Mouse (Mus musculus) cerebellum, postnatal 4 days (tissue): Measurements from ENCODE around the gene Ncbp2.
A peak's percentile ranks its signal among the peaks of the same experiment; 100 is the strongest.

Experiments
- DNase-seq, 2 experiments: peaks; one replicate each; pipeline ENCODE4 v3.0.0; 2022; ENCODE audit warnings: low spot score in 2 of 2, mixed read lengths in 1 of 2

The Ncbp2 gene

GRCm38 (mm10) chr16:31948345-31948774 lies at the start of gene Ncbp2, which contains the start of gene 0610012G03Rik:
Gene Ncbp2 (plus strand): TSS chr16:31948513.
Gene 0610012G03Rik (minus strand): TSS chr16:31948494.
- DNase-seq = peak; percentile 98

GRCm38 (mm10) chr16:31898546-31899326 lies 49.6 kb upstream of the Ncbp2 start:
- peak in 1 of 2 experiments; percentile 54 for DNase-seq

GRCm38 (mm10) chr16:31901886-31902285 lies 46.4 kb upstream of the Ncbp2 start:
- no peak for DNase-seq

GRCm38 (mm10) chr16:31903239-31903638 lies 45.1 kb upstream of the Ncbp2 start:
- DNase-seq = no peak

GRCm38 (mm10) chr16:31905331-31905730 lies 43.0 kb upstream of the Ncbp2 start:
- no peak for DNase-seq

- DNase-seq = no peak
Measured at GRCm38 (mm10) chr16:31905891-31906825, 42.2 kb upstream of the Ncbp2 start.

- no peak for DNase-seq
Measured at GRCm38 (mm10) chr16:31906896-31907295, 41.4 kb upstream of the Ncbp2 start.

- DNase-seq = no peak
Measured at GRCm38 (mm10) chr16:31908959-31909358, 39.4 kb upstream of the Ncbp2 start.

- no peak for DNase-seq
Measured at GRCm38 (mm10) chr16:31910281-31910847, 37.9 kb upstream of the Ncbp2 start.

GRCm38 (mm10) chr16:31917776-31918175 lies 30.5 kb upstream of the Ncbp2 start:
- DNase-seq = no peak

GRCm38 (mm10) chr16:31918248-31918724 lies 30.0 kb upstream of the Ncbp2 start:
- peak; percentile 59 to 82 for DNase-seq

- no peak for DNase-seq
Measured at GRCm38 (mm10) chr16:31924368-31924767, 23.9 kb upstream of the Ncbp2 start.

- no peak for DNase-seq
Measured at GRCm38 (mm10) chr16:31926091-31926490, 22.2 kb upstream of the Ncbp2 start.

- DNase-seq = no peak
Measured at GRCm38 (mm10) chr16:31926547-31927182, 21.6 kb upstream of the Ncbp2 start.

- no peak for DNase-seq
Measured at GRCm38 (mm10) chr16:31927412-31927811, 20.9 kb upstream of the Ncbp2 start.

- DNase-seq = no peak
Measured at GRCm38 (mm10) chr16:31931330-31931729, 17.0 kb upstream of the Ncbp2 start.

- DNase-seq = no peak
Measured at GRCm38 (mm10) chr16:31932255-31932654, 16.1 kb upstream of the Ncbp2 start.

- peak; percentile 78 to 93 for DNase-seq
Measured at GRCm38 (mm10) chr16:31932840-31933697, 15.2 kb upstream of the Ncbp2 start.

GRCm38 (mm10) chr16:31933751-31934549 lies 14.4 kb upstream of the Ncbp2 start, which contains the start of gene Pigz:
Gene Pigz (plus strand): TSS chr16:31933851.
- DNase-seq = peak in 1 of 2 experiments; percentile 60
